Mouse (Mus musculus): ENCODE measurements around the gene Galm. TPM values are rescaled to one million over a fixed set of nuclear protein-coding genes. Genes with fewer than 3 reads are reported as not detected.

Galm gene
- polyA plus RNA-seq, 1 experiment: 61.2 TPM

DNA sequence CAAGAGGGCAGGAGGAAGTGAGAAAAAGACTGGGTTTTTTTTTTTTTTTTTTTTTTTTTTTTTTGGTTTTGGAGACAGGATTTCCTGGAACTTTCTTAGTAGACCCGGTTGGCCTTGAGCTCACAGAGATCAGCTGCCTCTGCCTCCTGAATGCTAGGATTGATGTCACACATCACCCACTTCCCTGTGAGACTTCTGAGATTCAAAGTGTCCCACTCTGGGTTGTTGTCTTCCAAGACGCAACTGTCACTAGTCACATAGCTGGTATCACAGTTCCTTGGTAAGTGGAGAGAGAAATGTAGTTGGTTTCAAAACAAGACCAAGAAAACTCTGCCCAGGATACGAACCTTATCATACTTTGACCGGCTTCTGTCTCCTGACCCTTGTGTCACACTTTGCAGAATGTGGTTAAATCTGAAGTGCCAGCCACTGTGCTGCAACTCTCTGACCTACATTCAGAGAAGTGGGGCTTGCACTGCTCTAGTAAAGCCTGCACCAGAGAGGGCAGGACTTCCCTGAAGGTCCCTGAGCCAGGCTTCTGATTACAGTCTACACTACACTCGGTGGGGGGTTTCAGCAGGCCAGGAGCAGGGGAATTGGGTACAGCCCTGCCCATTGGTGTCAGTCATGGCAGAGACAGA is 14.5 kb upstream of the Galm start:
- peaks cover 4% of the 10 kb centered on the region; the same call in 1 of the 2 replicates for H3K4me1 ChIP-seq (ENCODE audit: control insufficient read depth, insufficient read depth, insufficient read length, low read length)
- no peak overlapping the region for H3K4me3 ChIP-seq (ENCODE audit: insufficient read depth, low read depth, low read length)
- H3K27ac ChIP-seq (replicated peaks; ENCODE audit: low read depth, low read length): peak overlapping the region; percentile 40

DNA sequence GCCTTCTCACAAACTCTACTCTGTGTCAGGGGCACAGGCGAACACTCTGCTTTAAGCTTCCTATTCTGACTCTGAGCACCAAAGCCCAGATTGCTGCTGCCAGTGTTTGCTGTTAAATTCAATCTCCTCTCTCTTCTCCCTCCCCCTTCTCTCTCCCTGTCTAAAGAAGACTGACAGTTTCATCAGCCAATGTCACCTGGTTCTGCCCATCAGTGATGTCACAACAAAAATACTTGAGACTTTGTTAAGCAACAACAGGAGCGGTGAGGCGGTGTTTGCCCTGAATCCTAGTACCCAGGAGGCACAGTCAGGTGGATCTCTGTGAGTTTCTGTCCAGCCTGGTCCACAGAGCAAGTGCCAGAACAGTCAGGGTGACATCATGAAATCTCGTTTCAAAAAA is 13.8 kb upstream of the Galm start:
- H3K4me3 ChIP-seq (ENCODE audit: insufficient read depth, low read depth, low read length): no peak overlapping the region
- no peak overlapping the region for H3K27ac ChIP-seq (replicated peaks; ENCODE audit: low read depth, low read length)
- H3K4me1 ChIP-seq (ENCODE audit: control insufficient read depth, insufficient read depth, insufficient read length, low read length): peaks cover 4% of the 10 kb centered on the region; the same call in 1 of the 2 replicates

DNA sequence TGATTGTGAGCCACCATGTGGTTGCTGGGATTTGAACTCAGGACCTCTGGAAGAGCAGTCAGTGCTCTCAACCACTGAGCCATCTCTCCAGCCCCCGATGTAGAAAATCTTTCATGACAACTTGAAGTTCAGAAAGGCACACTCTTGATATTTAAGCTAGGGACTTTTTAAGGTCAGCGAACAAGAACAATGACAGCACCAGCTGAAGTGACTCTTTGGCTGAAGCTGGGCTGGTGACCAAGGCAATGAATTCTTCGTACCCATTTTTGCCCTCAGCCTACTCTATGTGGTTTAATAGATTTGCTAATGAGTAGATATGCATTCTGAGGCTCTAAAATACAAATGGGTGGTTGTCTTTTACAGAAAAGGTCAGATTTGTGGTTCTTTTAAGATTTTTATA is 6.9 kb upstream of the Galm start:
- H3K4me3 ChIP-seq (ENCODE audit: insufficient read depth, low read depth, low read length): no peak overlapping the region
- H3K4me1 ChIP-seq (ENCODE audit: control insufficient read depth, insufficient read depth, insufficient read length, low read length): no peaks in the 10 kb centered on the region
- no peak overlapping the region for H3K27ac ChIP-seq (replicated peaks; ENCODE audit: low read depth, low read length)

DNA sequence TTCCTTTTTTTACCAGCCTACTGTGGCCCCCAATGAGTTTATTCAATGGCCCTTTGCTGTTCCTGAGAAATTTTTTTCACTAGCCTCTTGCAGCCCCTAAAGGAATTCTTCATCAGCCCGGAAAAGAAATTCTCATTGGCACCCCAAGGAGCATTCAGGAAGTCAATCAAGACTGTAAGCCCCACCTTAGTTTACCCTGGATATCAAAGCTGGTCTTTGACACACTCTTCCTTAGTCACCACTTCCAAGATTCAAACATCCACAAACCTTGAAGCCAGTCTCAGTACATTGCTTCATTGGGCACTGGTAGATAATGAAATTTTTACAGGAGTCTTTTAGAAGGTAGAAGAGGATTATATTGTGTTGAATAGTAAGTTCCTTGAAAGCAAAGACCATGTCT is 5.4 kb upstream of the Galm start:
- Histone ChIP-seq H3K27ac (replicated peaks; ENCODE audit: low read depth, low read length) (no peak overlapping the region), H3K4me3 (ENCODE audit: insufficient read depth, low read depth, low read length) (no peak overlapping the region), H3K4me1 (ENCODE audit: control insufficient read depth, insufficient read depth, insufficient read length, low read length) (no peaks in the 10 kb centered on the region)

DNA sequence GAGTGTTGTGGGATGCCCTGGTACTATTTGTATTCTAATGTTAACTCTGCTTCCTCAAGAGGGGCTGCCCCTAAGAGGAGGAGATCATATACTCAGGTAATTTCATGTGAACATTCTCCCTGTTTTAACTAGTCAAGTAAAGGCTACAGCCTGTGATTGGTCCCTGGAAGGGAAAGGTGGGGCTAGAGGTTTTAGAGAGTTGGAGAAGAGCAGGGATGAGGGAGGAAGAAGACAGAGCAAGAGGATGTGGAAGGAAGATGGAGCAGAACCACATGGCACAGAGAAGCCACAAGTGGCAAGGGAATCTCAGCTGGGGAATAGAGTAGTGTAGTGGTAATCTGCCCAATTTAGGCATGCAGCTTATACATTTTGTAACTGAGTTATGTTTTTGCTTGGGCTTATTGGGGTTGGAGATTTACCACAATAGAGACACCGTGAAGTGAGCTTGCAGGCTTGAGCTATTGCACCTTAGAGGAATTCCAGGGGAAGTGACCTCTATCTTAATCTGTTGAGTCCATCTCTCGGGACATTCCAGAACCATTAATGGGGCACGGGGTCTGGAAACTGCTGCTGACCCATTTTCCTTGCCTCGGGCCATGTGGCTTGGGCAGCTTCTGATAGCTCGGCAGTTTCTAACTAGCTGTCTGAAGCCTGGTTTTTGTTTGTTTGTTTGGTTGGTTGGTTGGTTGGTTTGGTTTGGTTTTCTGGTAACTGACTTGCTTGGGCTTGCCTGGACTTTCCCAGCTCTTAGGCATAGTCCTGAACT is 2.1 kb upstream of the Galm start:
- peaks cover 5% of the 10 kb centered on the region; the same call in 1 of the 2 replicates for H3K4me1 ChIP-seq (ENCODE audit: control insufficient read depth, insufficient read depth, insufficient read length, low read length)
- H3K4me3 ChIP-seq (ENCODE audit: insufficient read depth, low read depth, low read length): no peak overlapping the region
- H3K27ac ChIP-seq (replicated peaks; ENCODE audit: low read depth, low read length): no peak overlapping the region

DNA sequence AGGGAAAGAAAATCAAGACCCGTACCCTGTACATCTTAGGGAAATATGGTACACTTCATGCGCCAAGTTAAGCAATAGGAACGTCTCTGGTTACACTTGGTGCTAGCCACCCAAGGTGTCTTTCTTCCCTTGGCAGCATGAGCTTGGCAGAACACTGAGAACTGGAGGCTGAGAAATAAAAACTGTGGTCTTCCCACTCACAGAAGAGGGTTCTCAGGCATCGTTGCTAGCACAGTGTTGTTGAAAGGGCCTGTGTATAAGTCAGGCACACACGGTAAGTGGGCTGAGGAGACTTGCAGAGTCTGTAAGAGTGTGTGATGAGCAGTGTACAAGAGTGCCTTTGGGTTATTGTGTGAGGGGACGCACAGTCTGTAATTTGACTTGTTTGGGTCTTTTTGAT is 1.1 kb upstream of the Galm start:
- peaks cover 5% of the 10 kb centered on the region for H3K4me1 ChIP-seq (ENCODE audit: control insufficient read depth, insufficient read depth, insufficient read length, low read length)
- H3K4me3 ChIP-seq (ENCODE audit: insufficient read depth, low read depth, low read length): no peak overlapping the region
- H3K27ac ChIP-seq (replicated peaks; ENCODE audit: low read depth, low read length): no peak overlapping the region

DNA sequence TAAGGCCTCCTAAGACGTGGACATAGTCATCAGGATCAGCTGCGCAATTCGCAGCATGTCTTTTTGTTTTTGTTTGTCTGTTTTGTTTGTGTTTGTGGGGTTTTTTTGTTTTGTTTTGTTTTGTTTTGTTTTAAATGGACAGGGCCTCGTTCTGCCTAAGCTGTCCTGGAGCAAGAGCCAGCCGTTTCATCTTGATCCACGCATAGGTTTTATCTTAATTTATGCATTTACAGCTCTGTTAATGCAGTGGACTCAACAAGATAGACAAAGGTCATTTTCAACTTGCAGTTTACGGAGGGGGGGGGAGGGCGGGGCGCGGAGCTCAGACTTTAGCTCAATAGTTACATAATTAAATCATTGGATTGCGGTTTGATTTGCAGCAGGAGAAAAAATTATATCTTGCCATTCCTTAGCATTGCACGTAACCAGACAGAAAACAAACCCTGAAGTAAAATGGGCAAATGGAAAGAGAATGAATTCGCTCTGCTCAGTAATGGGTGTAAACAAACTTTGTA is 1.3 kb downstream of the Galm start:
- peak overlapping the region; percentile 87 for H3K27ac ChIP-seq (replicated peaks; ENCODE audit: low read depth, low read length)
- H3K4me3 ChIP-seq (ENCODE audit: insufficient read depth, low read depth, low read length): peak overlapping the region; percentile 61
- peaks cover 7% of the 10 kb centered on the region for H3K4me1 ChIP-seq (ENCODE audit: control insufficient read depth, insufficient read depth, insufficient read length, low read length)

DNA sequence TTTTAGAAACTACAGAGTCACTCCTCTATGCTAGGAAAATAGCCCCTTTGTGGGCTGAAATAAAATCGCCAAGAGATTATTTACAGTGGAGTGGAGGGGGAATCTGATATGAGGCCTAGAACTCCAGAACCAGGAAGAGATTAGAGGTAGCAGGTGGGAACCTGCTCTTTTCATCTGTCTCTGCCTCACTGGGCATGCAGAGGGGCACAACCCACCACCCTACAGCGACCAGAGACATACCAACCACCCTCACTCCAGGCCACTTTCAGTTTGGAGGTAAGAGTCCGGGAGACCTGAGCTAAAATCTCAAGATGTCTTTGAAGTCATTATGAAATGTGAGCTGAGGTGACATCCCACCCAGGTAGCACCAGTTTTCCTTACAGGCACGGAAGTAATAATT is 2.1 kb downstream of the Galm start:
- Histone ChIP-seq H3K4me1 (ENCODE audit: control insufficient read depth, insufficient read depth, insufficient read length, low read length) (peaks cover 7% of the 10 kb centered on the region), H3K27ac (replicated peaks; ENCODE audit: low read depth, low read length) (no peak overlapping the region), H3K4me3 (ENCODE audit: insufficient read depth, low read depth, low read length) (no peak overlapping the region)

DNA sequence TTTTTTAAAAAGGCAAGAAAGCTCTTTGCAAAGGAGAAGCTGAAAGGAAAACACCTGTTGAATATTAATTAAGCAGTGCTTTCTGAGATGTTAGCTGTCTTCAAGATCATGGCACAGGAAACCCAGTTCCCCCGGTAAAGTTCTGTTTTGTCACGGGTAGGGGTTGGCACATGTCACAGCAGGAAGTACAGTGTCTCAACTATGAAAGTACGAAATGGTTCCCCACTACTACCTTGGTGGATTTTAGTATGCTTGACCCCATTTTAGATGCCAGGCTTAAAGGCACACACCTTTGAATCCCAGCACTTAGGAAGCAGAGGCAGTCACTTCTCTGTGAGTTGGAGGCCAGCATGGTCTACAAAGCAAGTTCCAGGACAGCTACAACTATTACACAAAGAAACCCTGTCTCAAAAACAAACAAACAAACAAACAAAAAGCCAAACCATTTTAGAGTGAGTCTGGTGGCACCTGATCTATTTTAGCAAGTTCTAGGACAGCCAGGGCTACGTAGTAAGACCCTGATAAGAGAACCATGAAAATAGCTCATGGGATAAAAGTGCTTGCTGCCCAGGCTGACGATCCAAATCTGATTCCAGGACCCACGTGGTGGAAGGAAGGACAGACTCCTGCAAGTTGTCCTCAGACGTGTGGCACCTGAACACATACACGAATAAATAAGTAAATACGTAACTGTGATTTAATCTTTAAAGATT is 3.6 kb downstream of the Galm start:
- Histone ChIP-seq H3K4me1 (ENCODE audit: control insufficient read depth, insufficient read depth, insufficient read length, low read length) (peaks cover 7% of the 10 kb centered on the region), H3K4me3 (ENCODE audit: insufficient read depth, low read depth, low read length) (no peak overlapping the region), H3K27ac (replicated peaks; ENCODE audit: low read depth, low read length) (peak overlapping the region; percentile 78)

DNA sequence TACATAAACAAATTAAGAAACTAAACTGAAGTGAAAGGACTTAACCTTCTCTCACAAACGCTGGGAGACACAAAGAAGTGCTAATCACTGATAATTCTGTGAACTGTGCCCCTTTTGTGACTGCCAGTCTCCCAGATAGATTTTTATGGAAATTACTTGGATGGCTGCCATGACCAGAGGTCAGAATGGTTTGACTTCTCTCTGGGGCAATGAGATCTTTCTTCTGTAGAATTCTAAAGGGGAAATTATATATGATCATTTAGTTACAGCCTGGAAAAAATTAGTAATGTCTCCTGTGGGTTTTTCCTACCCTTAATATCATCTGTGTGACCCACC is 4.1 kb downstream of the Galm start:
- no peak overlapping the region for H3K27ac ChIP-seq (replicated peaks; ENCODE audit: low read depth, low read length)
- H3K4me3 ChIP-seq (ENCODE audit: insufficient read depth, low read depth, low read length): no peak overlapping the region
- peaks cover 7% of the 10 kb centered on the region for H3K4me1 ChIP-seq (ENCODE audit: control insufficient read depth, insufficient read depth, insufficient read length, low read length)

DNA sequence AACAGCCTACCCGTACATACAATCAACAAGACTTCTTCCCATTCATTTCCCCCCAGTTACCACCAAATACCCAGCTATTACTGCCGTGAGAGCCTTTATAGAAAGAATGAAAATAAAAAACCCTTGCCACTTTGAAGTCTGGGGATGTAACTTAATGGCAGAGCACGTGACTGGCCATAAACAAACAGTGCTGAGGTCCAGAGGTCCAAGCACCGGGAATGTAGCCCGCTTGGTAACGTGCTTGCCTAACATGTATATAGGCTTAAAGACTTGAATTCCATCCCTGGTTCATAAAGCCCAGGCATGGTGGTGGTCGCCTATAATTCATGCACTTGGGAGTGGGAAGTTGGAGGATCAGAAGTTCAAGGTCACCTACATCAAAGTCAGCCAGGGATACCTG is 4.6 kb downstream of the Galm start:
- Histone ChIP-seq H3K4me1 (ENCODE audit: control insufficient read depth, insufficient read depth, insufficient read length, low read length) (peaks cover 7% of the 10 kb centered on the region), H3K4me3 (ENCODE audit: insufficient read depth, low read depth, low read length) (no peak overlapping the region), H3K27ac (replicated peaks; ENCODE audit: low read depth, low read length) (peak overlapping the region; percentile 68)

DNA sequence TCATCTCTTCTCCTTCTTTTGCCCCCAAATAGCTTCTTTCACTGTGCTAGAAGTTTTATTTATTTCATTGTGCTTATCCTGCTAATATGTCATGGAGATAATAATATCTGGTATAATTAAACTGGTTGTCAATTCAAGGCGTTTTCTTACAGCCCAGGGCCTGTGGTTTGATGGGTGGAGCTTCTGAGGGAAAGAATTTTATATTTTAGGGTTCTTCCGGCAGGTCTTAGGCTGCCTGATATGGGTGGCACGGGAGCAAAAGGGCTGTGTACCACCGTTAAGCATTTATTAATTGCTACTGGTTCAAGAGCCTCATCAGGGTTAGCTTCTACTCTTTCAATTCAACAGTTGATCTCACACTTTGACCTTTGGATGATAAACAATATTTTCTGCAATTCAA is 5.2 kb downstream of the Galm start:
- no peak overlapping the region for H3K4me3 ChIP-seq (ENCODE audit: insufficient read depth, low read depth, low read length)
- peaks cover 7% of the 10 kb centered on the region for H3K4me1 ChIP-seq (ENCODE audit: control insufficient read depth, insufficient read depth, insufficient read length, low read length)
- H3K27ac ChIP-seq (replicated peaks; ENCODE audit: low read depth, low read length): no peak overlapping the region

DNA sequence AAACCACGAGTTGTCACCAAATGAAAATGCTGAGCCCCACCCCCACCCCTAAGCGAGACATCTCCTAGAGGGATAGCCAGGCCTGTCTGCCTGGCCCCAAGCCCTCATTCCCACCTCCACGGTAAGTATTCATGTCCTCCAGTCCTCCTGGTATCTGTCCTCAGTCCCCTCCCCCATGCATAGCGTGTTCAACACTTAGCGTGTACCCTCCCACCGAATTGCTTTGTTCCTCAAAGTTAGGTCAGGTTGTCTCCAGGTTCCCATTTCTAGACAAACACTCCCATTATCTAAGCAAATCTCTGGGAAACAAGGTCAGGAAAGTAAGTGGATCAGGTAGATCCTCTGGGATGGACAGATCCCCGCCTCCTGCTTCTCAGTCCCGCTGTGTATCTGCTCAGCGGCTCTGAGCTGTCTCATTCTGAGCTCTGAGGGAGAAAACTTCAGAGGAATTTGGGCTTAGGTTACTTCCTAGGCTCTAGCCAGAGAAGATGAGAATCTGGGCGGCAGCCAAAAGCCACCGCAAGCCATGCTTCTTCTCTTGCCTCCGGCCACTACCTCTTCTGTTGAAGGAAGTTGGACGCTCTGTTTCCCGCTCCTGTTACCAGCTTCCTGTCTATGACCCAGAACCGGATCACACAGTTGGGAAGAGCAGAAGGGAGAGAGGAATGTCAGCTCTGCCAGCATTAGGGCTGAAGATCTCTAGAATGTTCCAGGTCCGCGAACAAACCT is 11.3 kb downstream of the Galm start:
- Histone ChIP-seq H3K4me3 (ENCODE audit: insufficient read depth, low read depth, low read length) (no peak overlapping the region), H3K4me1 (ENCODE audit: control insufficient read depth, insufficient read depth, insufficient read length, low read length) (no peaks in the 10 kb centered on the region), H3K27ac (replicated peaks; ENCODE audit: low read depth, low read length) (no peak overlapping the region)

DNA sequence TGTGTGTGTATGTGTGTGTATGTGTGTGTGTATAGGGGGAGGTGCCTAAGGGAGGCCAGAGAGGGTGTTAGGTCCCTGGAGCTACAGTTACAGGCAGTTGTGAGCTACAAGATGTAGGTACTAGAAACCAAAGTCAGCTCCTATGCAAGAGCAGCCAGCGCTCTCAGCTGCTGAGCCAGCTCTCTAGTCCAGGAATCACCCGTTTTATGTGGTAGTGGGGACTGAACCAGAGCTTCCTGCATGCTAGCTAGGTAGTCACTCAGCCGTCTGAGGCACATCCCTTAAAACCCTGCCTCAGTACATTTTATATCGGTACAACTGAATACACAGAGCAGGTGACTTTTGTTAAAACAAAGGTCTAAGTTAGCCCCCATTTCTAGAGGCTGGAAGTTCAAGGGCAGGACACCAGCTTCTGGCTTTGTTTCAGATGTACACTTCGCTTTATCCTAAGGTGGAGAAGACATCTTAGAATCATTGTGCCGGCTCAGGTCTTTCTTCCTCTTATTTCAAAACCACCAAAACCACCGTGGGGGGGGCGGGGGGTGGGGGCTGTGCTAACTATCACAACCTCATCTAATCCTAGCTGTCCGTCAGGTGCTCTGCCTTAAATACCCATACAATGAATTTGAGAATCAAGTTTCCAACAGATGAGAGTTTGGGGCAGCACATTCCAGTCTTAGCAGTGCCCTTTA is 12.6 kb downstream of the Galm start:
- no peaks in the 10 kb centered on the region for H3K4me1 ChIP-seq (ENCODE audit: control insufficient read depth, insufficient read depth, insufficient read length, low read length)
- H3K27ac ChIP-seq (replicated peaks; ENCODE audit: low read depth, low read length): no peak overlapping the region
- H3K4me3 ChIP-seq (ENCODE audit: insufficient read depth, low read depth, low read length): no peak overlapping the region
